Mouse (Mus musculus): ENCODE data around the gene Rspo3. TPM values are rescaled to one million over a fixed set of nuclear protein-coding genes. Genes with fewer than 3 reads are reported as not detected.

The Rspo3 gene
- total and polyA plus RNA-seq, 3 experiments = not detected

DNA sequence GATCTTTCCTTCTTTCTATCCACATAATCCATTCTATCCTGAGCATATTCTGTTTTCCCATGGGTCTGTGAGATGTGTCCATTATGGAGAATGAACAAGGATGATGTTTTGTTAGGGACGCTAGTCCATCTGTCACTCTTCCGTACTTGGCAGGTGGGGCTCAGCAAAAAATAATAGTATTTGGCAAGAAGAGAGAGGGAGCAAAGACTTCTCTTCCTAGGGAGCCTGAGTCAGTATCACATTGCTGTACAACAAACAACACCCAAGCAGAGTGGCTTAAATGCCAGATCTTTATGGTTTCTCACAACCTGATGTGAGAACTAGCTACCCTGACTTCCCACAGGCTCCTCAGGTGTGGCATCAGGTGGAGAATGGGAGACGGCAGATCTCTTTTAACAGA is 7.3 kb upstream of the Rspo3 start:
- Histone ChIP-seq H3K4me1 (ENCODE audit: control insufficient read depth in 1 of 2, insufficient read depth in 2 of 2, low read length in 2 of 2) (no peaks in the 10 kb centered on the region), H3K9me3 (replicated peaks; ENCODE audit: insufficient read depth, low read length) (no peaks in the 10 kb centered on the region), H3K27ac (ENCODE audit: control insufficient read depth, low read depth, low read length) (no peak overlapping the region), H3K9ac (ENCODE audit: control insufficient read depth, low read depth, low read length, poor library complexity, severe bottlenecking) (no peak overlapping the region), H3K79me2 (ENCODE audit: control insufficient read depth, insufficient read depth, low read length, poor library complexity) (no peaks in the 10 kb centered on the region), H3K4me3 (ENCODE audit: control insufficient read depth in 1 of 2, insufficient read depth in 1 of 2, low read depth in 2 of 2, low read length in 2 of 2) (no peak overlapping the region), H3K36me3 (ENCODE audit: control insufficient read depth in 1 of 2, insufficient read depth in 2 of 2, low read length in 2 of 2) (no peaks in the 10 kb centered on the region), H3K27me3 (ENCODE audit: control insufficient read depth in 1 of 2, insufficient read depth in 2 of 2, low read length in 2 of 2) (no peaks in the 10 kb centered on the region)
- TF ChIP-seq MAFK (IDR thresholded peaks at IDR 0.05; ENCODE audit: borderline replicate concordance, low read depth, low read length) (no peak), TCF12 (IDR thresholded peaks at IDR 0.05; ENCODE audit: low read depth, low read length) (no peak), MXI1 (IDR thresholded peaks at IDR 0.05; ENCODE audit: low read depth, low read length) (no peak), POLR2A (IDR thresholded peaks at IDR 0.05; ENCODE audit: control insufficient read depth in 1 of 2, insufficient read depth in 1 of 2, low read depth in 1 of 2, low read length in 2 of 2, poor library complexity in 1 of 2) (no peak), MYB (IDR thresholded peaks at IDR 0.05; ENCODE audit: low read depth, low read length) (no peak), MEF2A (IDR thresholded peaks at IDR 0.05; ENCODE audit: extremely low read depth, insufficient replicate concordance, low read depth, low read length, poor library complexity, severe bottlenecking) (no peak), MAX (IDR thresholded peaks at IDR 0.05; ENCODE audit: low read length) (no peak), KAT2A (conservative IDR thresholded peaks at IDR 0.05; ENCODE audit: low read depth, low read length) (no peak), ELF1 (IDR thresholded peaks at IDR 0.05; ENCODE audit: low read depth, low read length) (no peak), MAZ (IDR thresholded peaks at IDR 0.05; ENCODE audit: low read depth, low read length) (no peak)
- DNase-seq (ENCODE audit: low read depth, low spot score) = no peak

DNA sequence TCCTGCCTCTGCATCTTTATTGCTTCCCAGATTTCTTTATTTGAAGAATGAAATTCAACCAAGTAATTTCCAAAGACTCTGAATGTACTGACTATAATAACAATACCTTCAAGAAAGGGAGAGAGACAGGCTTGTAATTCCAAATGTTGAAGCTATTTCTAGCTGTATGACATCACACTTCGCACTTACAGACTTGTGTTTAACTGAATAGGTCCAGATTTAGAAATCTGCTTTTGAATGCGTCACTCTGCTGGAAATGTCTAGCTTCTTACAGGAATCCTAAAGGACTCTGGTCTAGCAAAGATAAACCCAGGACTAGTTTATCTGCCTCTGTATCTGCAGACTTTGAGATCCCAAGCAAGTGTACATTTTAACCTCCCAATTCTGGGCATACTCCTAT is 3.8 kb upstream of the Rspo3 start:
- no peak for DNase-seq (ENCODE audit: low read depth, low spot score)
- no peaks in the 10 kb centered on the region for H3K36me3 ChIP-seq (ENCODE audit: control insufficient read depth in 1 of 2, insufficient read depth in 2 of 2, low read length in 2 of 2)
- H3K4me1 ChIP-seq (ENCODE audit: control insufficient read depth in 1 of 2, insufficient read depth in 2 of 2, low read length in 2 of 2) = no peaks in the 10 kb centered on the region
- no peak overlapping the region for H3K4me3 ChIP-seq (ENCODE audit: control insufficient read depth in 1 of 2, insufficient read depth in 1 of 2, low read depth in 2 of 2, low read length in 2 of 2)
- no peak overlapping the region for H3K9ac ChIP-seq (ENCODE audit: control insufficient read depth, low read depth, low read length, poor library complexity, severe bottlenecking)
- TF ChIP-seq MXI1 (IDR thresholded peaks at IDR 0.05; ENCODE audit: low read depth, low read length) (no peak), USF2 (IDR thresholded peaks at IDR 0.05; ENCODE audit: borderline replicate concordance in 1 of 2, insufficient read depth in 1 of 2, low read depth in 1 of 2, low read length in 2 of 2) (no peak)
- H3K79me2 ChIP-seq (ENCODE audit: control insufficient read depth, insufficient read depth, low read length, poor library complexity) = no peaks in the 10 kb centered on the region
- H3K9me3 ChIP-seq (replicated peaks; ENCODE audit: insufficient read depth, low read length) = no peaks in the 10 kb centered on the region
- H3K27ac ChIP-seq (ENCODE audit: control insufficient read depth, low read depth, low read length) = no peak overlapping the region
- H3K27me3 ChIP-seq (ENCODE audit: control insufficient read depth in 1 of 2, insufficient read depth in 2 of 2, low read length in 2 of 2) = no peaks in the 10 kb centered on the region

DNA sequence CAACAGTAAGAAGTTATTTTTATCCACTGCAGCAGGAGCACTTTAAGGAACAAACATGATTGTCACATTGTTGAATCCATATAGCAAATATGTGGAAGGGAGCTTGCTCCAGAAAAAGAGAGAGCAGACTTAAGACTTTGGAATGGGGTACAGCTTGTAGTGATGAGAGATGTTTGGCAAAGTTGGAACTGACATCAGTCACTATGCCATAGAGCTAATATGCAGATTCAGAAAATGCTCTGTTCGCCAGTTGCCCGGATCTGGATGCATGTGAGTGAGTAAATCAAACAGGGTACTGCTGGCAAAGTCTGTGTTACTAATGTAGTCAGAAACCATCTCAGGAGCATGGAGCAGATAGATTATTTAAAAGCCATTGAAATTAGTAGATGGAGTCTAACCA is 3.1 kb upstream of the Rspo3 start:
- no peak overlapping the region for H3K9ac ChIP-seq (ENCODE audit: control insufficient read depth, low read depth, low read length, poor library complexity, severe bottlenecking)
- H3K27me3 ChIP-seq (ENCODE audit: control insufficient read depth in 1 of 2, insufficient read depth in 2 of 2, low read length in 2 of 2) = no peaks in the 10 kb centered on the region
- no peak for DNase-seq (ENCODE audit: low read depth, low spot score)
- H3K79me2 ChIP-seq (ENCODE audit: control insufficient read depth, insufficient read depth, low read length, poor library complexity) = no peaks in the 10 kb centered on the region
- TF ChIP-seq GATA1 (IDR thresholded peaks at IDR 0.05; ENCODE audit: low read depth, low read length) = no peak
- no peak for TF ChIP-seq POLR2AphosphoS5 (IDR thresholded peaks at IDR 0.05; ENCODE audit: borderline replicate concordance, low read depth, low read length)
- H3K36me3 ChIP-seq (ENCODE audit: control insufficient read depth in 1 of 2, insufficient read depth in 2 of 2, low read length in 2 of 2) = no peaks in the 10 kb centered on the region
- H3K9me3 ChIP-seq (replicated peaks; ENCODE audit: insufficient read depth, low read length) = no peaks in the 10 kb centered on the region
- H3K4me1 ChIP-seq (ENCODE audit: control insufficient read depth in 1 of 2, insufficient read depth in 2 of 2, low read length in 2 of 2) = no peaks in the 10 kb centered on the region
- no peak overlapping the region for H3K27ac ChIP-seq (ENCODE audit: control insufficient read depth, low read depth, low read length)
- no peak overlapping the region for H3K4me3 ChIP-seq (ENCODE audit: control insufficient read depth in 1 of 2, insufficient read depth in 1 of 2, low read depth in 2 of 2, low read length in 2 of 2)
